Mouse (Mus musculus) small intestine, adult 2 months (tissue): ENCODE measurements at regions not wholly inside any gene's neighbourhood (a gene's known extent, or its start where the extent isn't known, plus 50 kb on each side); places are given as distances from the start of the nearest gene placed in this dataset.
A peak's percentile ranks its signal among the peaks of the same experiment; 100 is the strongest.

ENCODE experiments used
- H3K27ac ChIP-seq: fragments of 200-500 bp; 2 replicates; pipeline ENCODE4 v1.5.1; 2012; ENCODE audit warnings: low read depth, low read length, control low read depth, inconsistent platforms; ENCODE audit not compliant: insufficient read depth
- H3K27me3 ChIP-seq: fragments of 200-500 bp; 2 replicates; pipeline ENCODE4 v1.6.1; 2012; ENCODE audit warnings: mild to moderate bottlenecking, moderate library complexity, low read length, inconsistent platforms; ENCODE audit not compliant: control insufficient read depth, insufficient read depth
- H3K36me3 ChIP-seq: fragments of 200-500 bp; 2 replicates; pipeline ENCODE4 v1.6.1; 2012; ENCODE audit warnings: mild to moderate bottlenecking, low read length, control low read depth, inconsistent platforms; ENCODE audit not compliant: control insufficient read depth, insufficient read depth
- H3K4me1 ChIP-seq: fragments of 200-500 bp; 2 replicates; pipeline ENCODE4 v1.6.1; 2012; ENCODE audit warnings: low read length, inconsistent platforms, mixed read lengths; ENCODE audit not compliant: control insufficient read depth, insufficient read depth, insufficient read length
- H3K4me3 ChIP-seq: fragments of 200-500 bp; 2 replicates; pipeline ENCODE4 v1.5.1; 2012; ENCODE audit warnings: low read depth, mild to moderate bottlenecking, control low read depth, inconsistent platforms, low read length, moderate library complexity
- CTCF ChIP-seq: fragments of 200-500 bp; IDR thresholded peaks from 2 replicates; pipeline ENCODE4 v1.5.1; 2012; ENCODE audit warnings: low read depth, mild to moderate bottlenecking, control low read depth, inconsistent platforms, low read length, moderate library complexity, mixed read lengths; ENCODE audit not compliant: insufficient replicate concordance, insufficient read length; ENCODE audit errors: extremely low read depth
- POLR2A ChIP-seq: fragments of 200-500 bp; IDR thresholded peaks from 2 replicates; pipeline ENCODE4 v1.6.1; 2012; ENCODE audit warnings: low read depth, mild to moderate bottlenecking, control low read depth, inconsistent platforms, low read length, moderate library complexity
- WGBS: fragments of 180-500 bp; shearing (Covaris S2); methylation state at CpG from one replicate; pipeline ENCODE4 v1.1.7; 2018; 5-methylcytosine and 5-hydroxymethylcytosine counted together

- no peaks in the 10 kb centered on the region for H3K27me3 ChIP-seq
- no peak for TF ChIP-seq POLR2A
- no peak for TF ChIP-seq CTCF
- H3K27ac ChIP-seq: no peak overlapping the region
- no peaks in the 10 kb centered on the region for H3K4me1 ChIP-seq
- H3K4me3 ChIP-seq: no peak overlapping the region
- WGBS: 79% methylated on average over 3 of the region's 3 CpGs
- H3K36me3 ChIP-seq: no peaks in the 10 kb centered on the region
Observed at GRCm38 (mm10) chr14:53832553-53832952, 421.4 kb downstream of the Dad1 start.

- no peaks in the 10 kb centered on the region for H3K36me3 ChIP-seq
- TF ChIP-seq CTCF: no peak
- no peak for TF ChIP-seq POLR2A
- no peaks in the 10 kb centered on the region for H3K27me3 ChIP-seq
- no peaks in the 10 kb centered on the region for H3K4me1 ChIP-seq
- WGBS: 84% methylated on average over 6 of the region's 6 CpGs
- H3K4me3 ChIP-seq: no peak overlapping the region
- H3K27ac ChIP-seq: no peak overlapping the region
Observed at GRCm38 (mm10) chr14:53831651-53832050, 422.3 kb downstream of the Dad1 start.

GRCm38 (mm10) chr14:53830717-53831116, 423.2 kb downstream of the Dad1 start:
- TF ChIP-seq CTCF (no peak), POLR2A (no peak)
- no peaks in the 10 kb centered on the region for H3K4me1 ChIP-seq
- no peaks in the 10 kb centered on the region for H3K36me3 ChIP-seq
- H3K27ac ChIP-seq: no peak overlapping the region
- WGBS: 50% methylated on average over 1 of the region's 1 CpGs
- H3K4me3 ChIP-seq: no peak overlapping the region
- no peaks in the 10 kb centered on the region for H3K27me3 ChIP-seq

GRCm38 (mm10) chr14:53826782-53827181, 427.1 kb downstream of the Dad1 start:
- WGBS: 63% methylated on average over 4 of the region's 4 CpGs
- no peak for TF ChIP-seq POLR2A
- TF ChIP-seq CTCF: no peak

GRCm38 (mm10) chr14:53806231-53806630, 447.7 kb downstream of the Dad1 start:
- WGBS: 7% methylated on average over 3 of the region's 3 CpGs
- Histone ChIP-seq H3K27me3 (no peaks in the 10 kb centered on the region), H3K4me3 (no peak overlapping the region), H3K27ac (no peak overlapping the region), H3K4me1 (no peaks in the 10 kb centered on the region), H3K36me3 (no peaks in the 10 kb centered on the region)
- TF ChIP-seq POLR2A: no peak

More at GRCm38 (mm10) chr14:53826782-53827181, 427.1 kb downstream of the Dad1 start:
- no peak overlapping the region for H3K27ac ChIP-seq
- no peaks in the 10 kb centered on the region for H3K27me3 ChIP-seq
- H3K4me3 ChIP-seq: no peak overlapping the region
- no peaks in the 10 kb centered on the region for H3K36me3 ChIP-seq
- no peaks in the 10 kb centered on the region for H3K4me1 ChIP-seq

- no peak overlapping the region for H3K27ac ChIP-seq
- H3K36me3 ChIP-seq: no peaks in the 10 kb centered on the region
- H3K4me3 ChIP-seq: no peak overlapping the region
- TF ChIP-seq CTCF (peak; percentile 45; the same call in 1 of the 2 replicates), POLR2A (no peak)
- WGBS: 23% methylated on average over 17 of the region's 17 CpGs
- no peaks in the 10 kb centered on the region for H3K4me1 ChIP-seq
- H3K27me3 ChIP-seq: no peaks in the 10 kb centered on the region
Observed at GRCm38 (mm10) chr14:53803698-53804620, 449.9 kb downstream of the Dad1 start.

GRCm38 (mm10) chr14:53802547-53802946, 451.4 kb downstream of the Dad1 start:
- H3K27ac ChIP-seq: no peak overlapping the region
- 83% methylated on average over 3 of the region's 3 CpGs for WGBS

More at GRCm38 (mm10) chr14:53802547-53802946, 451.4 kb downstream of the Dad1 start:
- H3K4me3 ChIP-seq: no peak overlapping the region
- H3K27me3 ChIP-seq: no peaks in the 10 kb centered on the region
- H3K4me1 ChIP-seq: no peaks in the 10 kb centered on the region
- TF ChIP-seq CTCF: no peak
- TF ChIP-seq POLR2A: no peak
- no peaks in the 10 kb centered on the region for H3K36me3 ChIP-seq
